Mouse (Mus musculus): ENCODE data around the gene Sec1. TPM values are rescaled to one million over a fixed set of nuclear protein-coding genes. Genes with fewer than 3 reads are reported as not detected.
"Not testable (repeated sequence)": the region's sequence is repeated elsewhere in the genome, so short reads cannot be mapped to it uniquely, and the experiment has no call there.

Gene Sec1
- polyA plus RNA-seq, 1 experiment from 2014 or later = 3.4 TPM

DNA sequence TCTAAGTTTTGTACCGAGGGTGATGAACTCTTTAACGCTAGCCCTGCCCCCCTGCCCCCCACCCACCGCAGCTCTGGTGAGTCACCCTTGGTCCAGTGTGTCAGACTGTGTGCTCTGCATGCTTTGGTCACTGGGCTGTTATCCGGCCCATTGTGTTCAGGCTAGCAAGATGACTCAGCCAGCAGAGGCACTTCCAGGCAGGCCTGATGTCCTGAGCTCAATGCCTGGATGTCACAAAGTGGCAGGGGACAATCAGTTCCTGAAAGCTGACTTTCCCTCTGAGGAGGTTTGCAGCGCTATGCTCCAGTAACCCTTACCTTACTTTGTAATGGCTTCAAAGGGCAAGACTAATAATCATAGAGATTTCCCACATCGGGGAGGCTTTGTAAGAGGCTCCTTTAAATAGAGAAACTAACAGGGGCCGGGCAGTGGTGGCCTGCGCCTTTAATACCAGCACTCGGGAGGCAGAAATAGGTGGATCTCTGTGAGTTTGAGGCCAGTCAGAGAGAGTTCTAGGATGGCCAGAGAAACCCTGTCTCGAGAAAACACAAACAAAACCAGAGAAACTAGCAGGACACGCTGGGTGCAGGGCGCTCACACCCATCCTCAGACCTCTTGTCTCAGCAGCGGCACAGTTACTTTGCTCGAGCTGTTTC, 14.1 kb downstream of the Sec1 start:
- peak; percentile 67; the same call in 1 of the 2 replicates for ATAC-seq (ENCODE audit: insufficient read depth, low FRiP score)
- WGBS = 63% methylated on average over 14 of the region's 14 CpGs

GRCm38 (mm10) chr7:45678513-45678912, 15.7 kb downstream of the Sec1 start:
- ATAC-seq (ENCODE audit: insufficient read depth, low FRiP score) = no peak
- Histone ChIP-seq H3K27me3 (ENCODE audit: control insufficient read depth, insufficient read depth, low read length) (no peaks in the 10 kb centered on the region), H3K9ac (ENCODE audit: low read length) (0 out of 2 replicates have a peak overlapping the region, but pooled peaks have one; percentile 33), H3K9me3 (replicated peaks; ENCODE audit: control insufficient read depth, low read length) (no peaks in the 10 kb centered on the region), H3K4me3 (replicated peaks; ENCODE audit: low read length) (no peak overlapping the region), H3K36me3 (ENCODE audit: control insufficient read depth, insufficient read depth, low read length) (no peaks in the 10 kb centered on the region), H3K4me2 (ENCODE audit: low read depth, low read length) (no peak overlapping the region), H3K27ac (ENCODE audit: low read length) (peak overlapping the region; percentile 70; the same call in 1 of the 2 replicates), H3K4me1 (ENCODE audit: control insufficient read depth, insufficient read depth, low read length) (peaks cover 10% of the 10 kb centered on the region)
- WGBS = 87% methylated on average over 14 of the region's 14 CpGs

More for the DNA sequence above, 14.1 kb downstream of the Sec1 start:
- no peak overlapping the region for H3K4me3 ChIP-seq (replicated peaks; ENCODE audit: low read length)
- H3K27ac ChIP-seq (ENCODE audit: low read length) = peak overlapping the region; percentile 75
- no peak overlapping the region for H3K4me2 ChIP-seq (ENCODE audit: low read depth, low read length)
- H3K4me1 ChIP-seq (ENCODE audit: control insufficient read depth, insufficient read depth, low read length) = peaks cover 13% of the 10 kb centered on the region
- H3K36me3 ChIP-seq (ENCODE audit: control insufficient read depth, insufficient read depth, low read length) = no peaks in the 10 kb centered on the region
- H3K9ac ChIP-seq (ENCODE audit: low read length) = peak overlapping the region; percentile 2; the same call in 1 of the 2 replicates
- H3K9me3 ChIP-seq (replicated peaks; ENCODE audit: control insufficient read depth, low read length) = no peaks in the 10 kb centered on the region
- no peaks in the 10 kb centered on the region for H3K27me3 ChIP-seq (ENCODE audit: control insufficient read depth, insufficient read depth, low read length)

DNA sequence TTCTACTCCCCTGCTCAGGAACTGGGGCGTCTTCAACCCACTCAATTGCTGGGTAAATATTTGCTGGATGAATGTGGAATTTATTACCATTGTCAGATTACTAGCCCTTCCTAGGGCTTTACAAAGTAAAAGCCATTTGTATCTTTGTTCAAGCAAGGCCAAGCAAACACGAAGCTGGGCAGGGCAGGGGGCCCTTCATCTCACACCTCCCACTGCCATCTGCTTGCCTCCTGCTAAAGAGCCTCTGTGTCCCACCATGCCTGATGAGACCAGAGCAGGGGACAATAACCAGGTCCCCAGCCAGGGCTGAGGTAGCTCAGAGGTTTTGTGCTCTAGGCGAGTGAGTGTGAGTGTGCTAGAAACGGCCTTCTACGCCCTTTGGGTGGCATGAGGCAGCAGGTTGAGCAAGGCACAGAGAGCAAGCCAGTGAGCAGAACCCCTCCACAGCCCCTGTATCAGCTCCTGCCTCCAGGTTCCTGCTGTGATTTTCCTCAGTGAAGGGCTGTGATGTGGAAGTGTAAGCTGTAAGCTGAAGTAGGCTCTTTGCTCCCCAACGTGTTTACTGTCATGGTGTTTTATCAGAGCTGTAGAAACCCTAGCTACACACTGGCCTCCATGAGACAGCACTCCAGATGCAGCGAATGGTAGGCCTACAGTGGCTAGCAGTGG, 16.4 kb downstream of the Sec1 start:
- peak; percentile 33; the same call in 1 of the 2 replicates for ATAC-seq (ENCODE audit: insufficient read depth, low FRiP score)
- Histone ChIP-seq H3K27ac (ENCODE audit: low read length) (peak overlapping the region; percentile 70), H3K36me3 (ENCODE audit: control insufficient read depth, insufficient read depth, low read length) (no peaks in the 10 kb centered on the region), H3K9me3 (replicated peaks; ENCODE audit: control insufficient read depth, low read length) (no peaks in the 10 kb centered on the region), H3K4me2 (ENCODE audit: low read depth, low read length) (no peak overlapping the region), H3K4me1 (ENCODE audit: control insufficient read depth, insufficient read depth, low read length) (peaks cover 7% of the 10 kb centered on the region), H3K4me3 (replicated peaks; ENCODE audit: low read length) (no peak overlapping the region), H3K27me3 (ENCODE audit: control insufficient read depth, insufficient read depth, low read length) (no peaks in the 10 kb centered on the region), H3K9ac (ENCODE audit: low read length) (peak overlapping the region; percentile 33; the same call in 1 of the 2 replicates)
- WGBS = 59% methylated on average over 7 of the region's 7 CpGs

GRCm38 (mm10) chr7:45668921-45669320, 25.3 kb downstream of the Sec1 start:
- Histone ChIP-seq H3K27ac (ENCODE audit: low read length) (no peak overlapping the region), H3K36me3 (ENCODE audit: control insufficient read depth, insufficient read depth, low read length) (no peaks in the 10 kb centered on the region), H3K4me3 (replicated peaks; ENCODE audit: low read length) (no peak overlapping the region), H3K4me2 (ENCODE audit: low read depth, low read length) (no peak overlapping the region), H3K27me3 (ENCODE audit: control insufficient read depth, insufficient read depth, low read length) (no peaks in the 10 kb centered on the region), H3K9ac (ENCODE audit: low read length) (no peak overlapping the region), H3K4me1 (ENCODE audit: control insufficient read depth, insufficient read depth, low read length) (peaks cover 16% of the 10 kb centered on the region), H3K9me3 (replicated peaks; ENCODE audit: control insufficient read depth, low read length) (no peaks in the 10 kb centered on the region)
- WGBS = 95% methylated on average over 9 of the region's 9 CpGs
- no peak for ATAC-seq (ENCODE audit: insufficient read depth, low FRiP score)

DNA sequence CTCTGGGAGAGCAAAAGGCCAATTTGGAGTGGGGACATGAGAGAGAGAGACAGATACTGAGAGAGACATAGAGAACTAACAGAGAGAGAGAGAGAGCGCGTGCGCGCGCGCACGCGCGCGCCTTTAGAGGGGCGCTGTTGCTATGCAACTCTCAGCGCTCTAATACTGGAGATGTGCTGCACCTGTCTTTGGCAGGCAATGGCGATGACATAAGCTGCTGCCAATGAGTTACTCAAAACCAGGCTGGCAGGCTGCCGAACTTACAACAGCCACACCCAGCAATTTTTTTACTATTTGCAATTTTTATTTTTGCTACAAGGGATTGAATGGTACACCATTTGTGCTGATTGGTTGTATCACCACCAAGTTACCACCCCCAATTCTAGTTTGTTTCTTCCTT, 26.4 kb downstream of the Sec1 start:
- Histone ChIP-seq H3K4me1 (ENCODE audit: control insufficient read depth, insufficient read depth, low read length) (peaks cover 21% of the 10 kb centered on the region), H3K9me3 (replicated peaks; ENCODE audit: control insufficient read depth, low read length) (no peaks in the 10 kb centered on the region), H3K36me3 (ENCODE audit: control insufficient read depth, insufficient read depth, low read length) (no peaks in the 10 kb centered on the region), H3K9ac (ENCODE audit: low read length) (no peak overlapping the region), H3K27ac (ENCODE audit: low read length) (no peak overlapping the region), H3K4me3 (replicated peaks; ENCODE audit: low read length) (no peak overlapping the region), H3K4me2 (ENCODE audit: low read depth, low read length) (no peak overlapping the region), H3K27me3 (ENCODE audit: control insufficient read depth, insufficient read depth, low read length) (no peaks in the 10 kb centered on the region)
- WGBS = 62% methylated on average over 14 of the region's 14 CpGs
- ATAC-seq (ENCODE audit: insufficient read depth, low FRiP score) = no peak

- 66% methylated on average over 7 of the region's 7 CpGs for WGBS
- ATAC-seq (ENCODE audit: insufficient read depth, low FRiP score) = peak; percentile 59; the same call in 1 of the 2 replicates
- H3K27ac ChIP-seq (ENCODE audit: low read length) = peak within 1 kb of the TSS; percentile 81
Observed at GRCm38 (mm10) chr7:45666161-45666560, 28.0 kb downstream of the Sec1 start, which contains the start of gene Fut2. TSS of gene Fut2 (minus strand) at chr7:45666394.

DNA sequence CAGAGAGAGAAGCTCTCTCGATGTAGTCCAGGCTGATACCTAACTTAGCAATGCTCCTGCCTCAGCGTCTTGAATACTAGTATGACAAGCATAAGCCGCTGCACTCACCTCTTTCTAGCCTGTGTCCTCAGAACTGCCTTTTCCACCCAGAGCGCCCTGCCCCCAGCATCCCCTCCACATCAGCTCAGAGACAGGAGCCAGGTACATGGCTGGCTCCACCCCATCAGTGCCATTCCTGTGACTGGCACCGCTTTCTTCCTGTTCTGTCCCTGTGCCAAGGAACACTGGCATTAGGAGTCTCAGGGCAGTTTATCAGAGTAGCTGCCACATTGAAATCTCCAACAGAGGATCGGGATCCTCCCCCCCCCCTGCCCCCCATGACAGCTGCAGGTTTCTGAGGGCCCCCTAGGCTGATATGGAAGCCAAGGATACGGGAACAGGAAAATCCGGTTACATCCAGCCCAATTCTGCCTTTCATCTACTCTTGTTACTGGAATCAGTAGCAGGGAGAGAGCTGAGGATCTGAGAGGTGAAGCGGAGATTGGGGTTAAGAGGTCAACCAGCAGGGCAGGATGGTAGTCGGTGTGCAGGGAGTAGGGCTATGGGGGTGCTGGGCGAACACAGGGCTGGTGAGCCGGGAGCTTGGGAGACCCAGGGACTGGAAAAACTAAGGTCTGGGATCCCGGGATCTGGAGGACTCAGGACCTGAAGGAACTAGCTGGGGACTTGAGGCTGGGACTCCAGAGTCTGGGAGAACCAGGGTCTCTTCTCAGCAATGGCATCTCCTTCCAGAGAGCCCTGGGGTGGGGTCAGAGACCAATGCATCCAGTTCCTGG, 28.7 kb downstream of the Sec1 start:
- H3K9me3 ChIP-seq (replicated peaks; ENCODE audit: control insufficient read depth, low read length) = no peaks in the 10 kb centered on the region
- H3K9ac ChIP-seq (ENCODE audit: low read length) = peak overlapping the region; percentile 62
- H3K4me1 ChIP-seq (ENCODE audit: control insufficient read depth, insufficient read depth, low read length) = peaks cover 21% of the 10 kb centered on the region
- H3K27ac ChIP-seq (ENCODE audit: low read length) = peak overlapping the region; percentile 81
- H3K27me3 ChIP-seq (ENCODE audit: control insufficient read depth, insufficient read depth, low read length) = no peaks in the 10 kb centered on the region
- peak overlapping the region; percentile 37 for H3K4me2 ChIP-seq (ENCODE audit: low read depth, low read length)
- ATAC-seq (ENCODE audit: insufficient read depth, low FRiP score) = no peak
- 40% methylated on average over 13 of the region's 13 CpGs for WGBS
- H3K4me3 ChIP-seq (replicated peaks; ENCODE audit: low read length) = peak overlapping the region; percentile 34
- no peaks in the 10 kb centered on the region for H3K36me3 ChIP-seq (ENCODE audit: control insufficient read depth, insufficient read depth, low read length)

More at GRCm38 (mm10) chr7:45666161-45666560, 28.0 kb downstream of the Sec1 start, which contains the start of gene Fut2:
- Histone ChIP-seq H3K4me1 (ENCODE audit: control insufficient read depth, insufficient read depth, low read length) (peaks cover 21% of the 10 kb centered on the region), H3K9me3 (replicated peaks; ENCODE audit: control insufficient read depth, low read length) (no peaks in the 10 kb centered on the region), H3K4me3 (replicated peaks; ENCODE audit: low read length) (peak within 1 kb of the TSS; percentile 34), H3K9ac (ENCODE audit: low read length) (peak within 1 kb of the TSS; percentile 62), H3K36me3 (ENCODE audit: control insufficient read depth, insufficient read depth, low read length) (no peaks in the 10 kb centered on the region), H3K4me2 (ENCODE audit: low read depth, low read length) (peak within 1 kb of the TSS; percentile 37), H3K27me3 (ENCODE audit: control insufficient read depth, insufficient read depth, low read length) (no peaks in the 10 kb centered on the region)

DNA sequence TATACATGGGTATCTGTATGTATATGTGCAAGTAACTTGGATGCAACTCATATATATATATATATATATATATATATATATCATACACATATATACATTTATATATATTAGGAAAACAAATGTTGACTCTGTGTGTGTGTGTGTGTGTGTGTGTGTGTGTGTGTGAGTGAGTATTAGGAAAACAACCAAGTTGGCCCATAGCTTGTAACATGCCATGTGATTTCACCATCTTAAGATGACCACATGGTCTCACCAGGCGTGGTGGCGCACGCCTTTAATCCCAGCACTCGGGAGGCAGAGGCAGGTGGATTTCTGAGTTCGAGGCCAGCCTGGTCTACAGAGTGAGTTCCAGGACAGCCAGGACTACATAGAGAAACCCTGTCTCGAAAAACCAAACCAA, 32.5 kb downstream of the Sec1 start:
- ATAC-seq (ENCODE audit: insufficient read depth, low FRiP score); H3K9ac ChIP-seq (ENCODE audit: low read length); H3K27me3 ChIP-seq (ENCODE audit: control insufficient read depth, insufficient read depth, low read length); H3K27ac ChIP-seq (ENCODE audit: low read length); H3K9me3 ChIP-seq (replicated peaks; ENCODE audit: control insufficient read depth, low read length); H3K4me3 ChIP-seq (replicated peaks; ENCODE audit: low read length); H3K4me2 ChIP-seq (ENCODE audit: low read depth, low read length); H3K36me3 ChIP-seq (ENCODE audit: control insufficient read depth, insufficient read depth, low read length): not testable (repeated sequence)
- peaks cover 21% of the 10 kb centered on the region for H3K4me1 ChIP-seq (ENCODE audit: control insufficient read depth, insufficient read depth, low read length)
- 90% methylated on average over 6 of the region's 6 CpGs for whole genome bisulfite sequencing
